Mouse (Mus musculus) v-Abl transformed pro-B cells (cell line): ENCODE results near the gene Pter.

Experiments used
- in situ Hi-C, 2 experiments: fragments of 400-800 bp; cut with MboI; formaldehyde crosslinking; loops; one replicate each; pipeline ENCODE4 v1.15.1; 2025; ENCODE audit not compliant: unreplicated experiment in 2 of 2

Pter gene

GRCm38 (mm10) chr2:12923804-12924591 is at the start of gene Pter:
Gene Pter, plus strand, starts transcription at chr2:12924041.
- in situ Hi-C loops, result loop anchor here in 1 of 2 experiments (10.0 kb wide), 1 partner anchor 311 kb away; no protein-coding TSS in a partner anchor

- in situ Hi-C loops, result no loop called here
These were observed 49.6 kb upstream of the Pter start for GRCm38 (mm10) chr2:12874232-12874631.

- in situ Hi-C loops, result no loop called here
These were observed 44.3 kb upstream of the Pter start for GRCm38 (mm10) chr2:12879492-12879891.

- in situ Hi-C loops, result no loop called here
These were observed 42.8 kb upstream of the Pter start for GRCm38 (mm10) chr2:12881009-12881408.

GRCm38 (mm10) chr2:12883276-12883914 is 40.4 kb upstream of the Pter start:
- in situ Hi-C loops, result no loop called here

- in situ Hi-C loops, result no loop called here
These were observed 36.8 kb upstream of the Pter start for GRCm38 (mm10) chr2:12887015-12887414.

GRCm38 (mm10) chr2:12905786-12906185 is 18.1 kb upstream of the Pter start:
- in situ Hi-C loops, result no loop called here

GRCm38 (mm10) chr2:12925643-12926042 is 1.8 kb downstream of the Pter start:
- in situ Hi-C loops, result loop anchor here in 1 of 2 experiments (10.0 kb wide), 1 partner anchor 309 kb away; no protein-coding TSS in a partner anchor

GRCm38 (mm10) chr2:12930338-12930737 is 6.5 kb downstream of the Pter start:
- in situ Hi-C loops, result no loop called here

- in situ Hi-C loops, result no loop called here
These were observed 10.1 kb downstream of the Pter start for GRCm38 (mm10) chr2:12933905-12934304.

- in situ Hi-C loops, result no loop called here
These were observed 11.4 kb downstream of the Pter start for GRCm38 (mm10) chr2:12935286-12935685.

- in situ Hi-C loops, result no loop called here
These were observed 13.8 kb downstream of the Pter start for GRCm38 (mm10) chr2:12937461-12938217.

- in situ Hi-C loops, result no loop called here
These were observed 14.8 kb downstream of the Pter start for GRCm38 (mm10) chr2:12938641-12939040.

GRCm38 (mm10) chr2:12956703-12957424 is 33.0 kb downstream of the Pter start:
- in situ Hi-C loops, result no loop called here

- in situ Hi-C loops, result no loop called here
These were observed 46.3 kb downstream of the Pter start for GRCm38 (mm10) chr2:12970049-12970724.

- in situ Hi-C loops, result no loop called here
These were observed 49.9 kb downstream of the Pter start for GRCm38 (mm10) chr2:12973752-12974151.

GRCm38 (mm10) chr2:12977367-12977766 is 53.5 kb downstream of the Pter start:
- in situ Hi-C loops, result no loop called here

GRCm38 (mm10) chr2:12978771-12979170 is 54.9 kb downstream of the Pter start:
- in situ Hi-C loops, result no loop called here

GRCm38 (mm10) chr2:12984901-12985732 is 61.3 kb downstream of the Pter start:
- in situ Hi-C loops, result no loop called here
